ENCODE assay signal across 28 mouse cellular contexts in genomic region chr10:5853290-5853868, GRCm38 (mm10). TPM values are rescaled to one million over a fixed set of nuclear protein-coding genes. Genes with fewer than 3 reads are reported as not detected.
DNase-seq lines count a peak whose midpoint lies in the region; ATAC-seq lines count a peak whose summit lies in the region.
"Had no signal": no experiment of that assay in that cellular context is flagged by ENCODE, and none has a peak within 500 bp of the region (broad histone marks: within the 10 kb centered on the region; RNA-seq: fewer than 3 reads in every experiment).

No protein-coding gene starts in this region.

- H3K4me1 ChIP-seq in hindbrain, embryonic 15.5 days (replicated peaks) = no peaks in the 10 kb centered on the region
- H3K4me1 ChIP-seq in hindbrain, embryonic 13.5 days (replicated peaks) = no peaks in the 10 kb centered on the region
- H3K4me1 ChIP-seq: heart, embryonic 12.5 days; hindbrain, embryonic 10.5 days; limb, embryonic 13.5 days; liver, embryonic 12.5 days; stomach, embryonic 15.5 days had no signal

- no peak overlapping the region for H3K27ac ChIP-seq in hindbrain, embryonic 15.5 days (replicated peaks)
- no peak overlapping the region for H3K27ac ChIP-seq in hindbrain, embryonic 13.5 days
- H3K27ac ChIP-seq: forebrain, embryonic 12.5 days; hindbrain, embryonic 10.5 days; left cerebral cortex, adult 2 months; limb, embryonic 13.5 days; liver, embryonic 12.5 days; midbrain, embryonic 13.5 days; stomach, embryonic 15.5 days had no signal

- peak; percentile 20; the same call in 1 of the 2 replicates for ATAC-seq in hindbrain, embryonic 15.5 days (ENCODE audit: low FRiP score, low read depth)
- ATAC-seq in hindbrain, embryonic 13.5 days (ENCODE audit: low FRiP score) = no peak
- ATAC-seq: intestine, postnatal 0 days; liver, embryonic 12.5 days; midbrain, embryonic 13.5 days had no signal

- no peak overlapping the region for H3K4me2 ChIP-seq in hindbrain, embryonic 15.5 days
- no peak overlapping the region for H3K4me2 ChIP-seq in hindbrain, embryonic 13.5 days
- H3K4me2 ChIP-seq: forebrain, embryonic 12.5 days; heart, embryonic 12.5 days; limb, embryonic 13.5 days; liver, embryonic 12.5 days; midbrain, embryonic 13.5 days; stomach, embryonic 15.5 days had no signal

- no peaks in the 10 kb centered on the region for H3K36me3 ChIP-seq in hindbrain, embryonic 15.5 days
- H3K36me3 ChIP-seq in hindbrain, embryonic 13.5 days = peaks cover 5% of the 10 kb centered on the region; the same call in 1 of the 2 replicates
- H3K36me3 ChIP-seq: forebrain, embryonic 12.5 days; G1E; heart, embryonic 12.5 days; hindbrain, embryonic 10.5 days; limb, embryonic 13.5 days; liver, embryonic 12.5 days; midbrain, embryonic 13.5 days; stomach, embryonic 15.5 days had no signal

- H3K9ac ChIP-seq in hindbrain, embryonic 15.5 days = no peak overlapping the region
- H3K9ac ChIP-seq in hindbrain, embryonic 13.5 days = no peak overlapping the region
- H3K9ac ChIP-seq: forebrain, embryonic 12.5 days; heart, embryonic 12.5 days; limb, embryonic 13.5 days; liver, embryonic 12.5 days; midbrain, embryonic 13.5 days; stomach, embryonic 15.5 days had no signal

- intact Hi-C loops in left cerebral cortex, postnatal 14 days (cut with DNase I) = no loop called here
- intact Hi-C loops in left cerebral cortex, postnatal 4 days (cut with DNase I) = loop anchor here (10.0 kb wide), 1 partner anchor 941 kb away; no protein-coding TSS in a partner anchor

- no peak overlapping the region for H3K4me3 ChIP-seq in hindbrain, embryonic 15.5 days
- H3K4me3 ChIP-seq in hindbrain, embryonic 13.5 days = no peak overlapping the region
- H3K4me3 ChIP-seq: forebrain, embryonic 12.5 days; heart, embryonic 12.5 days; hindbrain, embryonic 10.5 days; left cerebral cortex, adult 2 months; limb, embryonic 13.5 days; liver, embryonic 12.5 days; midbrain, embryonic 13.5 days; stomach, embryonic 15.5 days had no signal

- no peaks in the 10 kb centered on the region for H3K27me3 ChIP-seq in hindbrain, embryonic 15.5 days
- H3K27me3 ChIP-seq in hindbrain, embryonic 13.5 days = no peaks in the 10 kb centered on the region
- H3K27me3 ChIP-seq: forebrain, embryonic 12.5 days; heart, embryonic 12.5 days; limb, embryonic 13.5 days; liver, embryonic 12.5 days; midbrain, embryonic 13.5 days; stomach, embryonic 15.5 days had no signal

- no peaks in the 10 kb centered on the region for H3K9me3 ChIP-seq in hindbrain, embryonic 15.5 days
- no peaks in the 10 kb centered on the region for H3K9me3 ChIP-seq in hindbrain, embryonic 13.5 days
- H3K9me3 ChIP-seq: forebrain, embryonic 12.5 days; G1E; heart, embryonic 12.5 days; hindbrain, embryonic 10.5 days; limb, embryonic 13.5 days; liver, embryonic 12.5 days; midbrain, embryonic 13.5 days; stomach, embryonic 15.5 days had no signal

- 82% methylated on average over 8 of the region's 8 CpGs for WGBS in hindbrain, embryonic 15.5 days
- WGBS in hindbrain, embryonic 13.5 days = 90% methylated on average over 8 of the region's 8 CpGs

- DNase-seq in left cerebral cortex, postnatal 14 days (ENCODE audit: low spot score in 2 of 2) = peak; percentile 13 to 26
- DNase-seq in left cerebral cortex, postnatal 4 days = no peak
- peak; percentile 84 for DNase-seq in brain, adult 2 months (ENCODE audit: low read depth, low spot score)
- peak; percentile 52 for DNase-seq in telencephalon, adult 2 months (ENCODE audit: low read depth, low spot score)
- no peak for DNase-seq in kidney, postnatal 10 days
- DNase-seq: adrenal gland, postnatal 10 days; B cell, adult 2 months; cerebellum, adult 8-10 months; gastrocnemius, postnatal 25 days; heart, adult 18-20 months; heart, postnatal 10 days; kidney, postnatal 4 days; lung, adult 18-20 months; lung, postnatal 14 days; thymus, adult 18-20 months; thymus, postnatal 36 days had no signal

RNA-seq across cellular contexts. Expression of gene Mtrf1l, which starts 29.7 kb away (rescaled TPM):
- polyA plus RNA-seq in hindbrain, embryonic 15.5 days (2015; fragmentation: Nextera tagmentation; extraction: Ambion mirVana) = 10.6 and 12.3 TPM in 2 replicates
- polyA plus RNA-seq in hindbrain, embryonic 13.5 days (2015; fragmentation: Nextera tagmentation; extraction: Ambion mirVana) = 11.5 and 12.6 TPM in 2 replicates
- 10 to 100 TPM; 10.2 to 12.4 TPM for total RNA-seq in left cerebral cortex, postnatal 14 days (2021)
- 10 to 100 TPM; 10.7 to 11.4 TPM for total RNA-seq in left cerebral cortex, postnatal 4 days (2021)

RNA-seq across cellular contexts. Expression of gene Fbxo5, which starts 48.0 kb away (rescaled TPM):
- 14.2 and 16.9 TPM in 2 replicates for polyA plus RNA-seq in hindbrain, embryonic 15.5 days (2015; fragmentation: Nextera tagmentation; extraction: Ambion mirVana)
- polyA plus RNA-seq in hindbrain, embryonic 13.5 days (2015; fragmentation: Nextera tagmentation; extraction: Ambion mirVana) = 18.7 and 19.8 TPM in 2 replicates
- total RNA-seq in left cerebral cortex, postnatal 14 days (2021) = 1 to 10 TPM; 1.0 to 1.5 TPM
- 1 to 10 TPM; 4.0 to 4.6 TPM for total RNA-seq in left cerebral cortex, postnatal 4 days (2021)

Comparison
In these comparisons a context has a peak if more than half of its experiments do, and no peak if none do; other contexts are left out.
1. DNase-seq: peak in left cerebral cortex, postnatal 14 days (2 of 2), brain, adult 2 months (single experiment) and telencephalon, adult 2 months (single experiment); none in left cerebral cortex, postnatal 4 days (single experiment) and kidney, postnatal 10 days (single experiment).